In genomic region chr13:54436666-54437065, GRCm38 (mm10) we compare ENCODE assay signal across 21 mouse cellular contexts. TPM values are rescaled to one million over a fixed set of nuclear protein-coding genes. Genes with fewer than 3 reads are reported as not detected.
DNase-seq lines count a peak whose midpoint lies in the region; ATAC-seq lines count a peak whose summit lies in the region.
"Had no signal": no experiment of that assay in that cellular context is flagged by ENCODE, and none has a peak within 500 bp of the region (broad histone marks: within the 10 kb centered on the region; RNA-seq: fewer than 3 reads in every experiment).

No protein-coding gene starts in this region.

- no peak overlapping the region for H3K4me2 ChIP-seq in kidney, embryonic 15.5 days
- H3K4me2 ChIP-seq in kidney, embryonic 16.5 days (replicated peaks; ENCODE audit: low read depth, low read length): no peak overlapping the region
- H3K4me2 ChIP-seq in kidney, embryonic 14.5 days (replicated peaks; ENCODE audit: low read depth, low read length): no peak overlapping the region
- H3K4me2 ChIP-seq: embryonic facial prominence, embryonic 13.5 days; forebrain, embryonic 12.5 days; heart, embryonic 13.5 days; hindbrain, embryonic 14.5 days had no signal

- 71% methylated on average over 5 of the region's 5 CpGs for WGBS in heart, embryonic 10.5 days
- WGBS in kidney, embryonic 15.5 days: 61% methylated on average over 5 of the region's 5 CpGs
- 60% methylated on average over 5 of the region's 5 CpGs for WGBS in kidney, embryonic 16.5 days
- 69% methylated on average over 5 of the region's 5 CpGs for WGBS in kidney, embryonic 14.5 days

- H3K9ac ChIP-seq in kidney, embryonic 15.5 days: no peak overlapping the region
- H3K9ac ChIP-seq in kidney, embryonic 16.5 days (replicated peaks; ENCODE audit: low read length): no peak overlapping the region
- H3K9ac ChIP-seq in kidney, embryonic 14.5 days (ENCODE audit: low read depth, low read length): no peak overlapping the region
- H3K9ac ChIP-seq: embryonic facial prominence, embryonic 13.5 days; forebrain, embryonic 12.5 days; heart, embryonic 13.5 days; hindbrain, embryonic 14.5 days had no signal

- intact Hi-C loops in heart, postnatal 10 days (cut with DNase I): no loop called here

- H3K36me3 ChIP-seq in heart, embryonic 10.5 days: no peaks in the 10 kb centered on the region
- no peaks in the 10 kb centered on the region for H3K36me3 ChIP-seq in kidney, embryonic 15.5 days
- no peaks in the 10 kb centered on the region for H3K36me3 ChIP-seq in kidney, embryonic 16.5 days (ENCODE audit: insufficient read depth, low read length)
- H3K36me3 ChIP-seq in kidney, embryonic 14.5 days (ENCODE audit: control insufficient read depth, insufficient read depth, low read length): no peaks in the 10 kb centered on the region
- H3K36me3 ChIP-seq: embryonic facial prominence, embryonic 13.5 days; forebrain, embryonic 12.5 days; heart, embryonic 13.5 days; hindbrain, embryonic 10.5 days had no signal

- DNase-seq in heart, postnatal 10 days: peak; percentile 46 to 65
- no peak for DNase-seq in heart, embryonic 10.5 days (ENCODE audit: low spot score)
- peak; percentile 50 to 67 for DNase-seq in kidney, postnatal 4 days
- DNase-seq in lung, postnatal 36 days: peak; percentile 37
- DNase-seq in lung, postnatal 4 days: no peak
- DNase-seq: adrenal gland, adult 2 months; adrenal gland, postnatal 25 days; cerebellum, adult 18-20 months; cerebellum, adult 9-11 months; cerebellum, postnatal 36 days; gastrocnemius, postnatal 10 days; heart, adult 18-20 months had no signal

- H3K27ac ChIP-seq in heart, embryonic 10.5 days: no peak overlapping the region
- H3K27ac ChIP-seq in kidney, embryonic 15.5 days: 0 out of 2 replicates have a peak overlapping the region, but pooled peaks have one; percentile 37
- no peak overlapping the region for H3K27ac ChIP-seq in kidney, embryonic 16.5 days (ENCODE audit: low read length)
- no peak overlapping the region for H3K27ac ChIP-seq in kidney, embryonic 14.5 days (ENCODE audit: low read depth, low read length)
- H3K27ac ChIP-seq: embryonic facial prominence, embryonic 13.5 days; forebrain, embryonic 12.5 days; heart, embryonic 13.5 days; hindbrain, embryonic 10.5 days; hindbrain, embryonic 14.5 days had no signal

- H3K4me1 ChIP-seq in heart, embryonic 10.5 days: 0 out of 2 replicates have a peak, but pooled peaks cover 4% of the 10 kb centered on the region
- peaks cover 9% of the 10 kb centered on the region for H3K4me1 ChIP-seq in kidney, embryonic 15.5 days
- H3K4me1 ChIP-seq in kidney, embryonic 16.5 days (ENCODE audit: insufficient read depth, low read length): peaks cover 6% of the 10 kb centered on the region; the same call in 1 of the 2 replicates
- no peaks in the 10 kb centered on the region for H3K4me1 ChIP-seq in kidney, embryonic 14.5 days (ENCODE audit: control insufficient read depth, insufficient read depth, low read length)
- H3K4me1 ChIP-seq: heart, embryonic 13.5 days had no signal

- no peaks in the 10 kb centered on the region for H3K27me3 ChIP-seq in heart, embryonic 10.5 days (ENCODE audit: insufficient read depth, poor library complexity, severe bottlenecking)
- no peaks in the 10 kb centered on the region for H3K27me3 ChIP-seq in kidney, embryonic 15.5 days
- no peaks in the 10 kb centered on the region for H3K27me3 ChIP-seq in kidney, embryonic 16.5 days (ENCODE audit: insufficient read depth, low read length)
- H3K27me3 ChIP-seq in kidney, embryonic 14.5 days (ENCODE audit: control insufficient read depth, insufficient read depth, low read length): no peaks in the 10 kb centered on the region
- H3K27me3 ChIP-seq: embryonic facial prominence, embryonic 13.5 days; forebrain, embryonic 12.5 days had no signal

- ATAC-seq in kidney, embryonic 15.5 days (replicated peaks; ENCODE audit: low FRiP score): no peak
- ATAC-seq in kidney, embryonic 16.5 days (ENCODE audit: low FRiP score, low TSS enrichment): no peak
- ATAC-seq in kidney, embryonic 14.5 days (ENCODE audit: low FRiP score, low TSS enrichment): no peak
- ATAC-seq: forebrain, embryonic 16.5 days had no signal

- H3K9me3 ChIP-seq in heart, embryonic 10.5 days: no peaks in the 10 kb centered on the region
- H3K9me3 ChIP-seq in kidney, embryonic 15.5 days (replicated peaks): no peaks in the 10 kb centered on the region
- no peaks in the 10 kb centered on the region for H3K9me3 ChIP-seq in kidney, embryonic 16.5 days (ENCODE audit: low read length)
- H3K9me3 ChIP-seq in kidney, embryonic 14.5 days (ENCODE audit: control insufficient read depth, low read length): no peaks in the 10 kb centered on the region
- H3K9me3 ChIP-seq: embryonic facial prominence, embryonic 13.5 days; forebrain, embryonic 12.5 days; heart, embryonic 13.5 days; hindbrain, embryonic 10.5 days had no signal

- H3K4me3 ChIP-seq in heart, embryonic 10.5 days: no peak overlapping the region
- no peak overlapping the region for H3K4me3 ChIP-seq in kidney, embryonic 15.5 days (replicated peaks)
- no peak overlapping the region for H3K4me3 ChIP-seq in kidney, embryonic 16.5 days (ENCODE audit: low read length)
- no peak overlapping the region for H3K4me3 ChIP-seq in kidney, embryonic 14.5 days (ENCODE audit: low read length)
- H3K4me3 ChIP-seq: embryonic facial prominence, embryonic 13.5 days; forebrain, embryonic 12.5 days; heart, embryonic 13.5 days; hindbrain, embryonic 10.5 days had no signal

RNA-seq across cellular contexts. Expression of gene Thoc3, which starts 32.0 kb away (rescaled TPM):
- 10 to 100 TPM; 33.3 to 34.0 TPM for total RNA-seq in heart, postnatal 10 days (2021)
- 117 and 141 TPM in 2 replicates for polyA plus RNA-seq in heart, embryonic 10.5 days (2016; fragmentation: Nextera tagmentation; extraction: Ambion mirVana)
- polyA plus RNA-seq in kidney, embryonic 15.5 days (2015; fragmentation: Nextera tagmentation; extraction: Ambion mirVana): 118 and 129 TPM in 2 replicates
- 117 and 118 TPM in 2 replicates for polyA plus RNA-seq in kidney, embryonic 16.5 days (2015; fragmentation: Nextera tagmentation; extraction: Ambion mirVana)
- polyA plus RNA-seq in kidney, embryonic 14.5 days (2014; fragmentation: Nextera tagmentation; extraction: Ambion mirVana): 142 and 151 TPM in 2 replicates

Comparison
In these comparisons a context has a peak if more than half of its experiments do, and no peak if none do; other contexts are left out.
1. DNase-seq: peak in heart, postnatal 10 days (2 of 2), kidney, postnatal 4 days (2 of 2) and lung, postnatal 36 days (single experiment); none in heart, embryonic 10.5 days (single experiment) and lung, postnatal 4 days (0 of 2).